ENCODE assay signal across 9 mouse cellular contexts in genomic region chr6:142988753-142989152, GRCm38 (mm10). TPM values are rescaled to one million over a fixed set of nuclear protein-coding genes. Genes with fewer than 3 reads are reported as not detected.
DNase-seq lines count a peak whose midpoint lies in the region; ATAC-seq and TF ChIP-seq lines count a peak whose summit lies in the region.
"Had no signal": no experiment of that assay in that cellular context is flagged by ENCODE, and none has a peak within 500 bp of the region (broad histone marks: within the 10 kb centered on the region; RNA-seq: fewer than 3 reads in every experiment).

No protein-coding gene starts in this region.

- no peak overlapping the region for H3K9ac ChIP-seq in heart, adult 2 months (ENCODE audit: low read depth, low read length)
- H3K9ac ChIP-seq: limb, embryonic 13.5 days had no signal

- intact Hi-C loops in heart, adult 2 months (cut with DNase I): loop anchor here (2.0 kb wide), 1 partner anchor 186 kb away; no protein-coding TSS in a partner anchor
- intact Hi-C loops in heart, postnatal 25 days (cut with DNase I): loop anchor here (2.0 kb wide), 1 partner anchor 186 kb away; no protein-coding TSS in a partner anchor

- H3K4me3 ChIP-seq in heart, adult 2 months: no peak overlapping the region
- H3K4me3 ChIP-seq: limb, embryonic 13.5 days had no signal

- no peaks in the 10 kb centered on the region for H3K36me3 ChIP-seq in heart, adult 2 months (ENCODE audit: control insufficient read depth, insufficient read depth, low read length)
- H3K36me3 ChIP-seq: limb, embryonic 13.5 days had no signal

- WGBS in heart, adult 2 months: 20% methylated on average over 10 of the region's 10 CpGs

- ATAC-seq in granulocyte monocyte progenitor cell, adult 5-6 weeks (replicated peaks; ENCODE audit: poor library complexity, severe bottlenecking): peak; percentile 66

- peaks cover 2% of the 10 kb centered on the region for H3K4me1 ChIP-seq in heart, adult 2 months (ENCODE audit: control insufficient read depth, insufficient read depth, low read length)

- no peak overlapping the region for H3K27ac ChIP-seq in heart, adult 2 months
- H3K27ac ChIP-seq: limb, embryonic 13.5 days had no signal

- DNase-seq in heart, adult 2 months: peak; percentile 42 to 69
- DNase-seq in heart, postnatal 25 days (ENCODE audit: low spot score): no peak
- peak; percentile 47 for DNase-seq in adrenal gland, adult 2 months
- peak; percentile 82 for DNase-seq in embryo, embryonic 10 days (ENCODE audit: low spot score)
- peak; percentile 63 to 68 for DNase-seq in layer of hippocampus, postnatal 14 days (ENCODE audit: low spot score in 2 of 2)
- peak; percentile 77 for DNase-seq in lung, postnatal 36 days
- peak; percentile 42 to 65 for DNase-seq in spleen, postnatal 14 days (ENCODE audit: low spot score in 2 of 2)

- TF ChIP-seq CTCF in heart, adult 2 months (IDR thresholded peaks at IDR 0.05): peak; percentile 95

- TF ChIP-seq POLR2A in heart, adult 2 months (IDR thresholded peaks at IDR 0.05; ENCODE audit: insufficient read depth, low read depth, low read length): no peak

- no peaks in the 10 kb centered on the region for H3K27me3 ChIP-seq in heart, adult 2 months (ENCODE audit: control insufficient read depth, insufficient read depth, low read length)
- H3K27me3 ChIP-seq: limb, embryonic 13.5 days had no signal

- H3K79me2 ChIP-seq in heart, adult 2 months (replicated peaks; ENCODE audit: control insufficient read depth, insufficient read depth, low read length): no peaks in the 10 kb centered on the region

- TF ChIP-seq EP300 in heart, adult 2 months (IDR thresholded peaks at IDR 0.05; ENCODE audit: insufficient read depth, low read depth, low read length): no peak

RNA-seq across cellular contexts. Expression of gene St8sia1, which starts 24.5 kb away (rescaled TPM):
- total RNA-seq in heart, adult 2 months (2021): under 1 TPM; 0.10 to 0.11 TPM
- 0.10 and 0.15 TPM in 2 replicates for polyA plus RNA-seq in heart, adult 2 months (2012; rRNA removed)
- under 1 TPM; 0.20 to 0.31 TPM for total RNA-seq in heart, postnatal 25 days (2021)
- 1 to 10 TPM in 1 of 2 experiments, under 1 TPM in 1; 0.43 to 1.8 TPM for total RNA-seq in adrenal gland, adult 2 months (2021)
- polyA plus RNA-seq in adrenal gland, adult 2 months (2012; rRNA removed): 0.13 and 0.25 TPM in 2 replicates
- total RNA-seq in granulocyte monocyte progenitor cell, adult 5-6 weeks (2014; fragmentation: Nextera tagmentation): not detected in 2 replicates
- not detected in 2 replicates for total RNA-seq in granulocyte monocyte progenitor cell, adult 5-6 weeks (2017)
- total RNA-seq in layer of hippocampus, postnatal 14 days (2021): 10 to 100 TPM; 29.7 to 32.2 TPM

Comparison
In these comparisons a context has a peak if more than half of its experiments do, and no peak if none do; other contexts are left out.
1. RNA of gene St8sia1, which starts 24.5 kb away (total RNA-seq): 29.7 to 32.2 TPM in layer of hippocampus, postnatal 14 days; 0.43 to 1.8 TPM in adrenal gland, adult 2 months, 0.20 to 0.31 TPM in heart, postnatal 25 days, 0.10 to 0.11 TPM in heart, adult 2 months and not detected in granulocyte monocyte progenitor cell, adult 5-6 weeks; every median in the first group is over 10 times any median in the second.